Mouse (Mus musculus) heart, embryonic 10.5 days (tissue): ENCODE measurements around the gene Pm20d1. TPM values are rescaled to one million over a fixed set of nuclear protein-coding genes. Genes with fewer than 3 reads are reported as not detected.
"Not testable (repeated sequence)": the region's sequence is repeated elsewhere in the genome, so short reads cannot be mapped to it uniquely, and the experiment has no call there.

Experiments
- DNase-seq: peaks from one replicate; pipeline ENCODE4 v3.0.0-alpha.2; 2017; ENCODE audit warnings: low spot score
- H3K27ac ChIP-seq: fragments of 300-500 bp; sonication (generic); 2 replicates; pipeline ENCODE4 v1.5.1; 2016; ENCODE audit warnings: mild to moderate bottlenecking
- H3K27me3 ChIP-seq: fragments of 300-500 bp; sonication (generic); 2 replicates; pipeline ENCODE4 v1.6.1; 2016; ENCODE audit warnings: mild to moderate bottlenecking; ENCODE audit not compliant: poor library complexity, insufficient read depth, severe bottlenecking
- H3K36me3 ChIP-seq: fragments of 300-500 bp; sonication (generic); 2 replicates; pipeline ENCODE4 v1.6.1; 2016; ENCODE audit warnings: mild to moderate bottlenecking, moderate library complexity
- H3K4me1 ChIP-seq: fragments of 300-500 bp; sonication (generic); 2 replicates; pipeline ENCODE4 v1.6.1; 2016; ENCODE audit warnings: mild to moderate bottlenecking
- H3K4me3 ChIP-seq: fragments of 300-500 bp; sonication (generic); 2 replicates; pipeline ENCODE4 v1.5.1; 2016; ENCODE audit warnings: mild to moderate bottlenecking, moderate library complexity
- H3K9me3 ChIP-seq: fragments of 300-500 bp; sonication (generic); 2 replicates; pipeline ENCODE4 v1.6.1; 2016; ENCODE audit warnings: mild to moderate bottlenecking, moderate library complexity
- WGBS: fragments of 180-500 bp; shearing (Covaris S2); methylation state at CpG from one replicate; pipeline ENCODE4 v1.1.7; 2016; 5-methylcytosine and 5-hydroxymethylcytosine counted together
- polyA plus RNA-seq: library from polyadenylated mRNA; unstranded; fragments of >200 nt; fragmentation: Nextera tagmentation; extraction: Ambion mirVana; gene quantifications from 2 replicates; pipeline ENCODE4 v1.2.1, GENCODE M21; 2016

Pm20d1 gene
- polyA plus RNA-seq, 1 experiment from 2014 or later, result 2.1 TPM

GRCm38 (mm10) chr1:131802652-131803051, 5.5 kb downstream of the Pm20d1 start:
- 0 out of 2 replicates have a peak, but pooled peaks cover 4% of the 10 kb centered on the region for H3K36me3 ChIP-seq
- H3K4me1 ChIP-seq, result 0 out of 2 replicates have a peak, but pooled peaks cover 2% of the 10 kb centered on the region
- H3K27ac ChIP-seq, result no peak overlapping the region
- 0 out of 2 replicates have a peak, but pooled peaks cover 4% of the 10 kb centered on the region for H3K27me3 ChIP-seq
- H3K4me3 ChIP-seq, result no peak overlapping the region
- DNase-seq, result no peak
- 77% methylated on average over 5 of the region's 5 CpGs for WGBS
- no peaks in the 10 kb centered on the region for H3K9me3 ChIP-seq

DNA sequence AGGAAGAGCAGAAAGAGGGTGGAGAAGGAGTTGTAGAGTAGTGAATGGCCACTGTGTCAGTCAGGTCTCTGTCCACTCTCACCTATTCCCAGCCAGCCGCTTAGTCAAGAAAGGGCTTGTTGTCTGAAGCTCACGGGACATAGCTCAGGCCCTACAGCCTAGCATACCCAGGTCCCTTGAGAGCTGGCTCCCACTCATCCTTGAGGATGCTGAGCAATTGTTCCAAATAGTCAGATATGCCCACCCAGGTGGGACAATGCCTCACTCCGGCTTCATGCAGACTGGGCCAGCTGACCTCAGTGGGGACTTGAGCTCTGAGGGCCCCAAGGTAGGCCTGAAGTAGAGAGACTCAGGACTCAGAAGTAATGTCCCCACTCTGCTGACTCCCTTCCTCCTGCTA, 7.0 kb downstream of the Pm20d1 start:
- H3K27me3 ChIP-seq, result no peaks in the 10 kb centered on the region
- DNase-seq, result no peak
- WGBS, result 85% methylated on average over 3 of the region's 3 CpGs
- no peaks in the 10 kb centered on the region for H3K9me3 ChIP-seq
- 0 out of 2 replicates have a peak, but pooled peaks cover 4% of the 10 kb centered on the region for H3K36me3 ChIP-seq
- H3K4me1 ChIP-seq, result no peaks in the 10 kb centered on the region
- H3K4me3 ChIP-seq, result no peak overlapping the region
- H3K27ac ChIP-seq, result no peak overlapping the region

DNA sequence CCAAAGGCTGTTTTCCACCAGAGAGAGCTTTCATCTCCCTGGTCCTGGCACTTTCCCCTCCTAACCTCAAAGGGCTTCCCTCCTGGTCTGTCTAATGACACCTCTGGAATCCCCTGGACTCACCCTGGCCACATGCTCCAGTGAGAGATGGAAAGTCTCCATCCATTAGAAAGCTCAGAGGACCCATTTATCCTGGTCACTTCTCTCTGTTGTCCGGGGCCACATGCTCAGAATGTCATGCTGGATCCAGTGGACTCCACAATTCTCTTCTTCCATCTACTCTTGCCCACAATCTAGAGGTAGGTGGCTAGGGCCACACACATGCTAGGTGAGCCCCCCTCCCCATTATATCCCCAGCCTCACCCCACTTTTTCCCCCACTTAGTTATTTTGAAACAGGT, 11.8 kb downstream of the Pm20d1 start:
- H3K36me3 ChIP-seq, result no peaks in the 10 kb centered on the region
- H3K27me3 ChIP-seq, result 0 out of 2 replicates have a peak, but pooled peaks cover 13% of the 10 kb centered on the region
- no peak overlapping the region for H3K27ac ChIP-seq
- DNase-seq, result peak; percentile 62
- no peaks in the 10 kb centered on the region for H3K9me3 ChIP-seq
- WGBS, result 83% methylated on average over 1 of the region's 1 CpGs
- peaks cover 3% of the 10 kb centered on the region; the same call in 1 of the 2 replicates for H3K4me1 ChIP-seq
- no peak overlapping the region for H3K4me3 ChIP-seq

- H3K4me3 ChIP-seq, result no peak overlapping the region
- 0 out of 2 replicates have a peak, but pooled peaks cover 13% of the 10 kb centered on the region for H3K27me3 ChIP-seq
- H3K4me1 ChIP-seq, result peaks cover 3% of the 10 kb centered on the region; the same call in 1 of the 2 replicates
- H3K9me3 ChIP-seq, result no peaks in the 10 kb centered on the region
- no peaks in the 10 kb centered on the region for H3K36me3 ChIP-seq
- peak; percentile 61 for DNase-seq
- no peak overlapping the region for H3K27ac ChIP-seq
- WGBS, result 67% methylated on average over 2 of the region's 2 CpGs
Measured at GRCm38 (mm10) chr1:131809651-131810050, 12.5 kb downstream of the Pm20d1 start.

DNA sequence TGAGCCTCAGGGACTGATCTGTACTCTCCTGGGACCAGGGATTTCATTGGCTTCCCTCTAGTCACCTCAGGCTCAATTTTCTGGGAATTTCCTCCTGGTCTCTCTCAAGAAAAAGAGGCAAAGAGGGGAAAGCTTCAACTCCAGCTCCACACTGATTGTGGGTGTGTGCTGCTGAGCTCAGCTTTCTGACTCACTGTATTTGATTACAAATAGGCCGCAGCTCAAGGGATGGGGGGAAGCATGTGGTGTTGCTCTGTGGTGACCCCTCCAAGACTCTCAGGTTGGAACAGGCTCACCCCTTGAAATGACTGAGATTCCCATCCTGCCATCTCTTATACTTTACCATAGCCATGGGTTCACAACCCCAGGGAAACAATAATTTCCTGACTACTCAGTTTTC, 14.2 kb downstream of the Pm20d1 start:
- H3K4me3 ChIP-seq, result no peak overlapping the region
- H3K27me3 ChIP-seq, result peaks cover 13% of the 10 kb centered on the region; the same call in 1 of the 2 replicates
- peaks cover 3% of the 10 kb centered on the region; the same call in 1 of the 2 replicates for H3K4me1 ChIP-seq
- peak; percentile 55 for DNase-seq
- no peak overlapping the region for H3K27ac ChIP-seq
- 64% methylated on average over 1 of the region's 1 CpGs for WGBS
- H3K36me3 ChIP-seq, result no peaks in the 10 kb centered on the region
- no peaks in the 10 kb centered on the region for H3K9me3 ChIP-seq

GRCm38 (mm10) chr1:131812006-131812405, 14.8 kb downstream of the Pm20d1 start:
- H3K36me3 ChIP-seq, result no peaks in the 10 kb centered on the region

GRCm38 (mm10) chr1:131812631-131813295, 15.6 kb downstream of the Pm20d1 start:
- peak; percentile 63 for DNase-seq
- H3K27me3 ChIP-seq, result peaks cover 21% of the 10 kb centered on the region
- no peaks in the 10 kb centered on the region for H3K36me3 ChIP-seq
- no peak overlapping the region for H3K4me3 ChIP-seq
- peaks cover 3% of the 10 kb centered on the region; the same call in 1 of the 2 replicates for H3K4me1 ChIP-seq
- H3K27ac ChIP-seq, result no peak overlapping the region
- 82% methylated on average over 9 of the region's 9 CpGs for WGBS
- no peaks in the 10 kb centered on the region for H3K9me3 ChIP-seq

More at GRCm38 (mm10) chr1:131812006-131812405, 14.8 kb downstream of the Pm20d1 start:
- no peaks in the 10 kb centered on the region for H3K9me3 ChIP-seq
- DNase-seq, result peak; percentile 75
- H3K27me3 ChIP-seq, result peaks cover 19% of the 10 kb centered on the region
- H3K27ac ChIP-seq, result 0 out of 2 replicates have a peak overlapping the region, but pooled peaks have one; percentile 19
- 55% methylated on average over 9 of the region's 9 CpGs for WGBS
- no peak overlapping the region for H3K4me3 ChIP-seq
- peaks cover 3% of the 10 kb centered on the region; the same call in 1 of the 2 replicates for H3K4me1 ChIP-seq

GRCm38 (mm10) chr1:131813731-131814130, 16.6 kb downstream of the Pm20d1 start:
- WGBS, result 84% methylated on average over 4 of the region's 4 CpGs
- peak; percentile 58 for DNase-seq

GRCm38 (mm10) chr1:131814191-131814590, 17.0 kb downstream of the Pm20d1 start:
- Histone ChIP-seq H3K27ac (no peak overlapping the region), H3K36me3 (no peaks in the 10 kb centered on the region), H3K4me3 (no peak overlapping the region), H3K27me3 (peaks cover 21% of the 10 kb centered on the region), H3K4me1 (peaks cover 3% of the 10 kb centered on the region; the same call in 1 of the 2 replicates), H3K9me3 (no peaks in the 10 kb centered on the region)
- 79% methylated on average over 3 of the region's 3 CpGs for WGBS
- DNase-seq, result no peak

More at GRCm38 (mm10) chr1:131813731-131814130, 16.6 kb downstream of the Pm20d1 start:
- H3K4me1 ChIP-seq, result peaks cover 3% of the 10 kb centered on the region; the same call in 1 of the 2 replicates
- no peaks in the 10 kb centered on the region for H3K36me3 ChIP-seq
- H3K4me3 ChIP-seq, result no peak overlapping the region
- H3K9me3 ChIP-seq, result no peaks in the 10 kb centered on the region
- H3K27ac ChIP-seq, result no peak overlapping the region
- H3K27me3 ChIP-seq, result peaks cover 21% of the 10 kb centered on the region

- Histone ChIP-seq H3K4me3 (no peak overlapping the region), H3K9me3 (no peaks in the 10 kb centered on the region), H3K36me3 (no peaks in the 10 kb centered on the region), H3K27ac (no peak overlapping the region), H3K27me3 (peaks cover 8% of the 10 kb centered on the region), H3K4me1 (peaks cover 3% of the 10 kb centered on the region; the same call in 1 of the 2 replicates)
- WGBS, result 89% methylated on average over 6 of the region's 6 CpGs
- no peak for DNase-seq
Measured at GRCm38 (mm10) chr1:131816886-131817285, 19.7 kb downstream of the Pm20d1 start.

GRCm38 (mm10) chr1:131820353-131820752, 23.2 kb downstream of the Pm20d1 start:
- not testable (repeated sequence) for H3K36me3 ChIP-seq, DNase-seq, H3K4me1 ChIP-seq, H3K9me3 ChIP-seq, H3K4me3 ChIP-seq, H3K27ac ChIP-seq, H3K27me3 ChIP-seq
- WGBS, result 66% methylated on average over 9 of the region's 9 CpGs

- WGBS, result 83% methylated on average over 10 of the region's 10 CpGs
- Histone ChIP-seq H3K36me3 (no peaks in the 10 kb centered on the region), H3K4me1 (no peaks in the 10 kb centered on the region), H3K4me3 (no peak overlapping the region), H3K27ac (no peak overlapping the region), H3K27me3 (peaks cover 8% of the 10 kb centered on the region), H3K9me3 (no peaks in the 10 kb centered on the region)
- DNase-seq, result no peak
Measured at GRCm38 (mm10) chr1:131820887-131821328, 23.7 kb downstream of the Pm20d1 start.

GRCm38 (mm10) chr1:131822292-131822691, 25.1 kb downstream of the Pm20d1 start:
- no peak overlapping the region for H3K4me3 ChIP-seq
- peaks cover 4% of the 10 kb centered on the region for H3K4me1 ChIP-seq
- H3K9me3 ChIP-seq, result no peaks in the 10 kb centered on the region
- DNase-seq, result no peak
- no peaks in the 10 kb centered on the region for H3K36me3 ChIP-seq
- WGBS, result 83% methylated on average over 8 of the region's 8 CpGs
- peaks cover 4% of the 10 kb centered on the region; the same call in 1 of the 2 replicates for H3K27me3 ChIP-seq
- no peak overlapping the region for H3K27ac ChIP-seq
